Mouse (Mus musculus): ENCODE results near the gene Khdc1a.
"Not testable (repeated sequence)": the region's sequence is repeated elsewhere in the genome, so short reads cannot be mapped to it uniquely, and the experiment has no call there.

Gene Khdc1a

GRCm38 (mm10) chr1:21349341-21349740 lies at the start of gene Khdc1a:
Khdc1a (plus strand) TSS chr1:21349641.
- no peak for DNase-seq (ENCODE audit: extremely low spot score)

- no peak for DNase-seq (ENCODE audit: extremely low spot score)
These were observed 49.6 kb upstream of the Khdc1a start for GRCm38 (mm10) chr1:21299826-21300225.

DNA sequence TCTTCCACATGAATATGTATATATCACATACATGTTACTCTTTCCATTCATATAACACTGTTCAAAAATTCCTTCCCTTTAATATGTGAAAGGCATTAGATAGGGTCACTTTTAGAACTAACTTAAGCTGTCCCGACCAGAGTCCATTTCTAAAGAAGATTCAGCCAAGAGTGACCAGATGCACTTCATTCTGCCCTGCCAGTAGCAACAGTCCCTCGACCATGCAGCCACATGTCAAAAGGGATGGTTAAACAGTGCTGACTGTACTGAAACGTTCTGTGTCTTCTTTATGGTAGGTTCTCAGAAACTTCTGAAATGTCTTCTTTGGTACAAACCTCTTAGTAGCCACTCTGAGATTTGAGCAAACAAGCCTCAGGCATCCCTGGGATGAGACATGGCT lies 47.8 kb upstream of the Khdc1a start:
- no peak for DNase-seq (ENCODE audit: extremely low spot score)

GRCm38 (mm10) chr1:21304174-21304573 lies 45.3 kb upstream of the Khdc1a start:
- DNase-seq (ENCODE audit: extremely low spot score): no peak

GRCm38 (mm10) chr1:21304646-21305045 lies 44.8 kb upstream of the Khdc1a start:
- DNase-seq (ENCODE audit: extremely low spot score): no peak

GRCm38 (mm10) chr1:21305443-21305842 lies 44.0 kb upstream of the Khdc1a start:
- no peak for DNase-seq (ENCODE audit: extremely low spot score)

- DNase-seq (ENCODE audit: extremely low spot score): no peak
These were observed 35.1 kb upstream of the Khdc1a start for GRCm38 (mm10) chr1:21314336-21314735.

DNA sequence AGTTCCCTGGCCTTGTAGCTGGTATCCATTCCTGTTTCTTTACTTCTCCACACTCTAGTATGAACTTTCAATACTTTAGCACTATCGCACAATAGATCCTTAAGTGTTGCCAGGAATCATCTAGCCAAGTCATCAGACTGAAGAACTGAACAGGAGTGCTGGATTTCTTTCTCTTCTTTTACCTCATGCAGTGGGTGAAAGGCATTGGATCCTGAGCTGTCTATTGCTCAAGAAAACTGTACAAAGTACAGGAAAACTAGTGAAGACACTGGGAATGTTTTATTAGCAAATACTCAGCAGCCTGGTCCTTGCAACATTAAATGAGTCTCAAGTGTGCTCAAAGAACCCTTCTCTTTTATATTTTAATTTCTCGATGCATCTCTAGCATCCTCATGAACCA lies 33.7 kb upstream of the Khdc1a start:
- no peak for DNase-seq (ENCODE audit: extremely low spot score)

DNA sequence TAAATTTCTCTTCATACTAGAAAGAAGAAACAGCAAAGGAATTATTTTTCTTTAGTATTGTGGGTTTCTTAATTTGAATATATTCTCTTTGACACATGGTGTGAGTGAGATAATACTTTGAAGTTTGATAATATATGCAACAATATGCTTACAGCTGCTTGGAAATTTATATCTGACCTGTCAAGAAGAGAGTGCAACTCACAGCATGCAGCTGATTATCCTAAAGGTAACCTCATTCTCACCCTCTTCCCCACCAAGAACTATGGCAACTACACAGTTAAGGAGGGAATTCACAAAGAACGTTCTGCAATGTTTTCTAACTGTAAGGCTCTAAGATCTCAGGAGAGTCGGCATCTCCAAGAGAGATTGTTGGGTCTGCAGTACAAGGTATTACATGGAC lies 33.1 kb upstream of the Khdc1a start:
- DNase-seq (ENCODE audit: extremely low spot score): no peak

DNA sequence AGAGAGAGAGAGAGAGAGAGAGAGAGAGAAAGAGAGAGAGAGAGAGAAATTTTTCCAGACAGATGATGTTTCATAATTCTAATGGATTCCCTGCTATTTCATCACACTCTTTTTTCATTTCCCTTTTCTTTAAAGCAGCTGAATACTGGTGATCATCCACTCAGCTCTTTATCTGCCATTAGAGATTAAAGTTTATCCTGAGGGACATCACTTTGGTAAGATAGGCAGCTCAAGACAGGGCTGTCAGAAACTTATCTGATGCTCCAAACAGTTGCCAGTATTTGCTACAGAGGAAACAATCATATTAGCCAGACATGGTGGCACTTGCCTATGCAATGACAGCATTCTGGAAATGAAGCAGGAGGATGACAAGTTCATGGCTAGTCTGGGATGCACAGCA lies 31.2 kb upstream of the Khdc1a start:
- DNase-seq (ENCODE audit: extremely low spot score): no peak

GRCm38 (mm10) chr1:21320271-21320670 lies 29.2 kb upstream of the Khdc1a start:
- not testable (repeated sequence) for DNase-seq (ENCODE audit: extremely low spot score)

DNA sequence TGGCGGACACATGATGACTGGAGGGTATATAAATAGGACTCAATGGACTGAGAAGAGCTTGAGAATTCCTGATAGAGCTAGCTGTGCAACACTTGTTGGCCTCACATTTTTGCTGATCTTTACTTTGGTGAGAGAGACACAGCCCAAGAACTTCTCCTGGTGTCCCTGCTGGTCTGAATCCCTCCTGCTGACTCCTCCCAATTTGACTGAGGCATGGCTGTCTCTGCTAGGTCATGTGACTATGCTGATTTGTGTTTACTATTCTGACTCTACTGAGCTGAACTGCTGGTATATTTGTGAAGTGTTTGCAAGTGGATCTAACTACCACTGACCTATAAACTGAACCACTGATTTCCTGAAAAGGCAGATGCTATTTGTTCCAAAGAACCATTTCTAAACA lies 27.8 kb upstream of the Khdc1a start:
- no peak for DNase-seq (ENCODE audit: extremely low spot score)

DNA sequence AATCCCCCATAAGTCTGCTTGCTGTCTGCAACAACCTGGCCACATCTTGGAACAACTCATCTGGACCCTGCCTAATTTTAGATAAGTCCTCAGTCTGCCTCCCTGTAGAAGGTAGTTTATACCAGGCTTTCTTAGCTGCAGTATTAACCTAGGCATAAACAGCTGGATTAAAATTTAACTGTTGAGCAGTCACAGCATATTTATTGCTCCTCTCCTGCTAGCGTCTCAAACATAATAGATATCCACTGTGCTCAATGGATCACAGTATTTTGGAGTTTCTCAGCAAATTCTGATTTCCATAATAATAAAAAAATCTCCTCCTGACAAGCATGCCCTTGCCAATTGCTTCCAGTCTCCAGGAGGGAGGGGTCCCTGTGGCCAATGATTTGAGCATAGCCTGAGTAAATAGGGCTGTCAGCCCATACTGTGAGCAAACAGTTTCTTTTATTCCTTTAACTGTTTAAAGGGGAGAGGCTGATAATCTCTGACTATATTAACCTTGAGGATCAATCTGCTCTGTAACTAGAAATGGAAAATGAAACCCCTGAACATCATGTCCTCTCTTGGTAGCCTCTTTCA lies 25.4 kb upstream of the Khdc1a start:
- no peak for DNase-seq (ENCODE audit: extremely low spot score)

- no peak for DNase-seq (ENCODE audit: extremely low spot score)
These were observed 24.8 kb upstream of the Khdc1a start for GRCm38 (mm10) chr1:21324633-21325032.

GRCm38 (mm10) chr1:21326733-21327132 lies 22.7 kb upstream of the Khdc1a start:
- no peak for DNase-seq (ENCODE audit: extremely low spot score)

DNA sequence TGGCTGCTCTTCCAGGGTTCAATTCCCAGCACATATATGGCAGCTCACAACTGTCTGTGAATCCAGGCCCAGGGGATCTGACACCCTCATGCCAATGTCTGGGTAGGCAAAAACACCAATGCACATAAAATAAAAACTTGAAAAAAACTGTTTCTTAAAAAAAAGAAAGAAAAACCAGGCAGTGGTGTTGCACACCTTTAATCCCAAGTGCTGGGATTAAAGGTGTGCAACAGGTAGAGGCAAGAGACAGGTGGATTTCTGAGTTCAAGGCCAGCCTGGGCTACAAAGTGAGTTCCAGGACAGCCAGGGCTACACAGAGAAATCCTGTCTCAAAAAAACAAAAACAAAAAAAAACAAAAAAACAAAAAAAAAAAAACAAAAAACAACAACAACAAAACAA lies 18.3 kb upstream of the Khdc1a start:
- DNase-seq (ENCODE audit: extremely low spot score): not testable (repeated sequence)

DNA sequence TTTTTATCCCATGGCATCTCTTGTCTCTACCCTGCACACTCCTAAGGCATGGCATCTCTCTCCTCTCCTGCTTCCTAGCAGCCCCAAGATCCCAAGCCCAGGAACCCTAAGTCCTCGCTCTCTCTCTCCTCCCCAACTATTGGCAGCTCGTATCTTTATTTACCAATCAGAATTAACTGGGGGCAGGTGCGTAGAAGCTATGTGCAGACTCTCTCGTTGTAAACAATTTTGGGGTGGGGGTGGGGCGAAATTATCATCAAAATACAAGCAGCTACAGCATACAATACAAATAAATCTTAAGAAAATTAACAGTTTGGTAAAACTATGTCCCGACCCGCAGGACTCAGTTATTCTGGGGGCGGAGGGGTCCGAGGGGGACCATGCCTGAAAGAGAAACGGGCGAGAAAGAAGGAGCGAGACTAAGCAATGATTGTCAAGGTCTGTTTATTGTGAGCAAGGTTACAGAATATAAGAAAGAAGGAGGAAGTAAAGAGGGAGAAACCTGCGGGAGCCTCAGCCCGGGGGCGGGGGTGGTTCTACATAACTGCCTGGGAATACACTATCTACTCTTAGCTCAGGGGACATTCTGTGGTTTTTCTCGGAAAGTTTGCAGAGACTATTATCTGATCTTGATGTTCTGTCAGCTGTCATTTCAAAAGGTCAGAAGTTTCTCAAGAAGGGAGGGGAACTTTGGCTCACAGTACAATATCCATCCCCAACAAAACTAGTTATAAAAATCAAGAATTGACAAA lies 16.0 kb upstream of the Khdc1a start:
- no peak for DNase-seq (ENCODE audit: extremely low spot score)

GRCm38 (mm10) chr1:21335836-21336235 lies 13.6 kb upstream of the Khdc1a start:
- no peak for DNase-seq (ENCODE audit: extremely low spot score)

- DNase-seq (ENCODE audit: extremely low spot score): no peak
These were observed 8.7 kb upstream of the Khdc1a start for GRCm38 (mm10) chr1:21340745-21341144.

- peak; percentile 10 for DNase-seq (ENCODE audit: extremely low spot score)
These were observed 5.2 kb upstream of the Khdc1a start for GRCm38 (mm10) chr1:21344253-21344652.

GRCm38 (mm10) chr1:21344752-21345151 lies 4.7 kb upstream of the Khdc1a start:
- DNase-seq (ENCODE audit: extremely low spot score): not testable (repeated sequence)

GRCm38 (mm10) chr1:21368031-21368430 lies 18.6 kb downstream of the Khdc1a start, which contains the start of gene Khdc1c:
Khdc1c (plus strand) TSS chr1:21368331.
- not testable (repeated sequence) for DNase-seq (ENCODE audit: extremely low spot score)

DNA sequence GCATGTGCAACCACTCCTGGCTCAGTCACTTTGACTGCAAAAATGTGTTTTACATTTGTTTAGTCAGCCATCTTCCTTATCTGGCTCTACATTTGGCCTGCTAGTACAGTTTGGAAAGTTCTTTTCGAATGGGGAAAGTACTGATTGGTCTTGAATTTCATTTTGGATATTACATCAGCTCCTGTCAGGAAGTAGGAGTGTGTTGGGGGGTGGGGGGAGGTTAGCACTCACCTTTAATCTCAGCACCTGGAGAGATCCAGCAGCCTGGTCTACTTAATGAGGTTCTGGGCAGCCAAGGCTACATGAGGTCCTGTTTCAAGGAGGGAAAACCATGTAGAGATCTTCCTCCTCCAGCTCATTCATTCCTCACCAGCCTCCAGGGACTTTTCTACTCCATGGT lies 33.8 kb downstream of the Khdc1a start, which contains the start of gene Khdc1b:
Gene Khdc1b (plus strand): TSS at position 301 of the 400 bp plus-strand sequence.
- no peak for DNase-seq (ENCODE audit: extremely low spot score)
